Mouse (Mus musculus) induced T-regulatory cell, adult 2 months (primary cell): ENCODE measurements around the gene Brsk2.

ENCODE experiments used
- DNase-seq: peaks from one replicate; pipeline ENCODE4 v3.0.0-alpha.2; 2012; ENCODE audit warnings: low read depth

Brsk2 gene

DNA sequence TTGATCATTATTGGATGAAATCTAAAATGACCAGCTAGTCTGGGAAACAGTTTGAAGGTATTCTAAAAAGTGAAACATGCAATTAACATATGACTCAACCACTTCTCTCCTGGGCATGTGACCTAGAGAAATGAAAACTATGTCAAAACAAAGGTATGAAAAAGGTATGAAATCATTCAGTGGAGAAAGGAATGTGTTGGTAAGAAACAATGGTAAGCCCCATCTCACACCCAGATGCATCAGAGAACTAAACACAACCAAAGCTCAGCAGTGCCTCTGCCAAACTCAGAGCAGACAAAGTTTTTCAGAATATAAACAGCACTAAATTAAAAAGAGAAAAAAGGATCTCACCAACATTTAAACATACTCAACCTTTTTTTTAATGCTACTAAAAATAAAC, 80.5 kb downstream of the Brsk2 start:
- DNase-seq = no peak

DNA sequence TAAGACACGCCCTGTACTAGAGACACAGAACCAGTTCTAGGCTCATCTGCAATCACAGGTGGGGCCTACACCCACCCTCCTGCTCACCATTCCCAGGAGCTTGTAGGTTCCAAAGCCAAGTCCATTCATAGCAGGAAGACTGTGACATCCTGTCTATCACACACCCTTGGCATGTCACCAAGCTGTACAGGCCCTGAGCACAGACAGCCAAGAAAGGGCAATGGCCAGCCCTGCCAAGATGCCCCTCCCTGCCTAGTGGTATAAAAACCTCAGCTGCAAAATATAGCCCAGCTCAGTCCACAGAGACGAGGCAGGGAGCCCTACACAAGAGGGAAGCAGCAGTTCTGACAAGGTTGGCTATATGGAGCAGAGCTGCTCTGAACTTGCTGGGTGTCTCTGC, 84.6 kb downstream of the Brsk2 start:
- DNase-seq = no peak

DNA sequence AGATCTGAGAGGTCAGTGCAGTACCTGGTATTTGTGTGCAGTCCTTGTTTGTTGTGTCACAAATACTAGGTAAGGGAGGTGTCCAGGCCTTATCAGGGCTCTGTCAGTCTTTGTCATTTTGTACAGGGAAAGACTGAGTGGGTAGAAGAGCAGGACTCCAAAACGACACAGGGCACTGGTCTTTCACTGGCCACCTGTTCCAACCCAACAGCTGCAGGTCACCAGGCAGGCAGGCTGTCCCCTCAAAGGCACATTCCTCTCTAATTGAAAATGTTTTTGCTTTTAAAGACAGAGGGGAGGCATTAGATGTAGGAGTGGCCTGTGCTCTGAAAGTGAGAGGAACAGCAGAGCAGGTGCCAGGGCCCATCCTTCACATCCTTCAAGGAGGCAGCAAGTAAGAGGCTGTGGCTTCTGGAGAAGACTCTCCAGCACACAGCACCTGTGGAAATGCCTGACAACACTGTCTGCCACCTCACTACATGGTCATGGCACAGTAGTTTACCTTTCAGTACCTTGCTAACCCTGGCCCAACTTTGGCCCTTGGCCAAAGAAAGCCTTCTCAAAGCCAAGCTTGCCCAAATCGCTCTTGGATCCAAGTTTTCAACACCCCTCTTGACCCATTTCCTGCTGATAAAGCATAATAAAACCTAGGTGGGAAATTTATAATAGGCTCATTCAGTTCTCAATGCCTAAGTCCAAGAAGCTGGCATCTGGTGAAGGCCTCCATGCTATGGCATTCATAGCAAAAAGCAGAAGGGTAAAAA, 85.7 kb downstream of the Brsk2 start:
- no peak for DNase-seq

DNA sequence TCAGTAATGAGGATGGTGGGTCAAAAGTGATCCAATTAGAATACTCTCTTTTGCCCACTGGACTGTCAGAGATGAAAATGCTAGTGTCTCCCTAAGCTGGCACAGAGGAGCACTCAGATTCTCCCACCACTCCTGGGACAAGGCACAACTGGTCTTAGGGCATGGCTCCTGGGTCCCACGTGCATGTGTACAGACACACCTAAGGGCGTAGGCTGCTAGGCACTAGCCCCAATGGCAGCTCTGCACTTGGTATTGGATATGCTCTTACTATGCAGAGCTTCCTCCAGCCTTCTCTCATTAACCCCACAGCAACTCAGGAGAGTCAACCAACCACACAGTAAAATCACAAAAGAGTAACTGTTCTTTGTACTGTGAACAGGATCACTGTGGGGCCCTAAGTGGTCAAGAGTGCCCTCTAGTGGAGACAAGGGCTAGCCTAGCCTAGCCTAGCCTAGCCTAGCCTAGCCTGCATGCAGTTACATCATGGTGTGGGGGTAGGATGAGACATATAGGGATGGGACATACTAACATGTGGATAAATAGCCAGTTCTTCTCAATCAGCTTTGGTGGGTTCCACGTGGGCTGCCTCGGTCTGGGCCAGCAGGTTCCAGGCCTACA, 88.1 kb downstream of the Brsk2 start:
- DNase-seq = peak; percentile 64

DNA sequence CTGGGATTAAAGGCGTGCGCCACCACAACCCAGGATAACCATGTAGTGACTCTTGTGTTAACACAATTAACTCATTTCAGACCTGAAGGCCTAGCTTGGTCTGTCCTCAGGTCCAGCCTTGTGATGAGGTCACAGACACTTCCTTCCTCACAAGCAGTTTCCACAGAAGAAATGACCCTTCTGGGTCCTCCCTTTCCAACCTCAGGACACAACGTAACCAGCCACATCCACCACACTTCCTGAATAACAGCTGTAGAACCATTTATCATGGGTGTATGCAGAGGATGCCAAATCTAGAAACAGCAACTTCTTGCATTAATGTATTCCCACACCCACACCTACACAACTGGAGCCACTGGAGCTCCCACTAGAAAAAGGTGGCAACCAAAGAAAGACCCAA, 91.2 kb downstream of the Brsk2 start:
- DNase-seq = no peak

DNA sequence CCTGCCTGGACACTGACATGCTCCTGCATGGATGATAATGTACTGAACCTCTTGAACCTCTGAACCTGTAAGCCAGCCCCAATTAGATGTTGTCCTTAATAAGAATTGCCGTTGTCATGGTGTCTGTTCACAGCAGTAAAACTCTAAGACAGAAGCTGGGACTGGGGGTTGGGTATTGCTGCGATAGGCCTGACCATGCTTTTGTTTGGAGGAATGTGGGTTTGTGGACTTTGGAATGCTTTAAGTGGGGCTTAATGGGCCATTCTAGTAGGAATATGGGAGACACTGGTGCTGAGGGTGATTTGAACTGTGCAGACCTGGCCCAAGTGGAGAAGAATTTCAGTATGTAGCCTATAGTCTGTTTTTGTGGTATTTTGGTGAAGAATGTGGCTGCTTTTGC, 95.8 kb downstream of the Brsk2 start:
- DNase-seq = no peak

DNA sequence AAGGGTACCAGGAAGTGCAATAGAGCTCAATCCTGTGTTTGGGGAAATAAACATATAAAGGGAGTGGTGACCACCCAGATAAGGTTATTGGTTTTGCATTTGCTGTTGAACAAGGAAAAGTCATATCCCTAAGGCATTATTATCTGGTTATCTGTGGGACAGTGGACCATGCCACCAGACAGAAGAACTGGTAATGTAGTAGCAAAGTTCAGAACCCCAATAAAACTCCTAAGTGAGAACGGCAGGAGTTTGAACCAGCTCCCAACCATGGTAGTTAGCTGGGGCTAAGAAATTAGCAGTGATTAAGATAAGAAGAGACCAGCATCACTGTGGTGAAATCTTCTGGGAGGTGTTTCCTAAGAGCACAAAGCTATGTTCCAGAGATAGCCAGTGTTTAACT, 96.4 kb downstream of the Brsk2 start:
- DNase-seq = no peak

DNA sequence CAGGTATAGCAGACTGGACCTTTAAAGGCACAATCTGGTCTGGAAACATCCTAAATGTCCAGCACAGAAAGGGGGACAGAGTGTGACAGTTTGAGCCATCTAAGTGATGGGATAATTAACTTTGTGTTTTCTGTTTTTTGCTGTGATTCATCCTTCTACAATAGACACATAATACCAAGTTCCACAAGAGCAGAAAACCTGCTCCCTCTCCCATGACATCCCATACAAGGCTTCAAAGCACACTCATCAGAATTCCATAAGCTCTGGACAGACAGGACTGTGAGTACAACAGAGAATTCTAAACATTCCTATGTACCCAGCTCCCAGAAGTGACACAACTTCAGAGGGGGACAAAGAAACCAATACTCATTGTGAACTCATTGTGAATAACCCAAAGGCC, 101.0 kb downstream of the Brsk2 start:
- DNase-seq = no peak
